Comparison of ENCODE assay signal across 9 mouse cellular contexts in genomic region chr10:76623734-76624133, GRCm38 (mm10). TPM values are rescaled to one million over a fixed set of nuclear protein-coding genes. Genes with fewer than 3 reads are reported as not detected.
A peak's percentile ranks its signal among the peaks of the same experiment; 100 is the strongest.
DNase-seq lines count a peak whose midpoint lies in the region; ATAC-seq and TF ChIP-seq lines count a peak whose summit lies in the region.
"Had no signal": no experiment of that assay in that cellular context is flagged by ENCODE, and none has a peak within 500 bp of the region (broad histone marks: within the 10 kb centered on the region; RNA-seq: fewer than 3 reads in every experiment).

No protein-coding gene starts in this region.

- TF ChIP-seq CTCF in intestine, postnatal 0 days (IDR thresholded peaks at IDR 0.05; ENCODE audit: low read depth) = no peak
- TF ChIP-seq CTCF in kidney, adult 2 months (conservative IDR thresholded peaks at IDR 0.05; ENCODE audit: insufficient read depth, insufficient read length, low read depth, low read length) = no peak

- no peak overlapping the region for H3K9ac ChIP-seq in liver, embryonic 12.5 days
- no peak overlapping the region for H3K9ac ChIP-seq in forebrain, embryonic 13.5 days
- H3K9ac ChIP-seq in intestine, postnatal 0 days (ENCODE audit: low read depth, low read length) = no peak overlapping the region
- no peak overlapping the region for H3K9ac ChIP-seq in neural tube, embryonic 15.5 days (replicated peaks)

- ATAC-seq in liver, embryonic 12.5 days = no peak
- ATAC-seq in forebrain, embryonic 13.5 days = no peak
- no peak for ATAC-seq in intestine, postnatal 0 days
- ATAC-seq in neural tube, embryonic 15.5 days (ENCODE audit: low FRiP score) = no peak

- 12% methylated on average over 7 of the region's 7 CpGs for WGBS in liver, embryonic 12.5 days (ENCODE audit: insufficient replicate concordance)
- WGBS in forebrain, embryonic 13.5 days = 22% methylated on average over 7 of the region's 7 CpGs
- WGBS in intestine, postnatal 0 days = 23% methylated on average over 6 of the region's 7 CpGs
- 17% methylated on average over 7 of the region's 7 CpGs for WGBS in neural tube, embryonic 15.5 days
- WGBS in kidney, adult 2 months = 26% methylated on average over 7 of the region's 7 CpGs

- no peak overlapping the region; the same call in 1 of the 2 replicates for H3K4me3 ChIP-seq in liver, embryonic 12.5 days
- H3K4me3 ChIP-seq in forebrain, embryonic 13.5 days = peak overlapping the region; percentile 31
- H3K4me3 ChIP-seq in intestine, postnatal 0 days (ENCODE audit: low read depth, low read length) = no peak overlapping the region
- peak overlapping the region; percentile 39; the same call in 1 of the 2 replicates for H3K4me3 ChIP-seq in neural tube, embryonic 15.5 days (replicated peaks)
- H3K4me3 ChIP-seq in kidney, adult 2 months (ENCODE audit: insufficient read depth, low read depth, low read length) = no peak overlapping the region

- no peaks in the 10 kb centered on the region for H3K9me3 ChIP-seq in liver, embryonic 12.5 days (replicated peaks)
- H3K9me3 ChIP-seq in forebrain, embryonic 13.5 days (replicated peaks) = no peaks in the 10 kb centered on the region
- H3K9me3 ChIP-seq in intestine, postnatal 0 days (ENCODE audit: control insufficient read depth) = no peaks in the 10 kb centered on the region
- no peaks in the 10 kb centered on the region for H3K9me3 ChIP-seq in neural tube, embryonic 15.5 days (replicated peaks)

- H3K36me3 ChIP-seq in liver, embryonic 12.5 days = no peaks in the 10 kb centered on the region
- H3K36me3 ChIP-seq in forebrain, embryonic 13.5 days (ENCODE audit: poor library complexity, severe bottlenecking) = no peaks in the 10 kb centered on the region
- H3K36me3 ChIP-seq in intestine, postnatal 0 days (ENCODE audit: control insufficient read depth, insufficient read depth) = no peaks in the 10 kb centered on the region
- no peaks in the 10 kb centered on the region for H3K36me3 ChIP-seq in neural tube, embryonic 15.5 days
- H3K36me3 ChIP-seq in kidney, adult 2 months (ENCODE audit: control insufficient read depth, insufficient read depth, low read length) = no peaks in the 10 kb centered on the region

- no peak for TF ChIP-seq POLR2A in kidney, adult 2 months (IDR thresholded peaks at IDR 0.05; ENCODE audit: low read depth, low read length)

- H3K27ac ChIP-seq in liver, embryonic 12.5 days = no peak overlapping the region
- H3K27ac ChIP-seq in forebrain, embryonic 13.5 days = no peak overlapping the region
- H3K27ac ChIP-seq in intestine, postnatal 0 days (ENCODE audit: low read depth, low read length) = peak overlapping the region; percentile 35
- H3K27ac ChIP-seq in neural tube, embryonic 15.5 days (replicated peaks) = no peak overlapping the region
- H3K27ac ChIP-seq in kidney, adult 2 months (ENCODE audit: insufficient read depth, low read depth, low read length) = no peak overlapping the region

- H3K4me2 ChIP-seq in liver, embryonic 12.5 days = peak overlapping the region; percentile 58
- peak overlapping the region; percentile 64 for H3K4me2 ChIP-seq in forebrain, embryonic 13.5 days
- peak overlapping the region; percentile 55 for H3K4me2 ChIP-seq in intestine, postnatal 0 days (replicated peaks; ENCODE audit: low read depth)
- H3K4me2 ChIP-seq in neural tube, embryonic 15.5 days = peak overlapping the region; percentile 66

- no peaks in the 10 kb centered on the region; the same call in 1 of the 2 replicates for H3K27me3 ChIP-seq in liver, embryonic 12.5 days (replicated peaks)
- H3K27me3 ChIP-seq in forebrain, embryonic 13.5 days = no peaks in the 10 kb centered on the region
- H3K27me3 ChIP-seq in intestine, postnatal 0 days (replicated peaks; ENCODE audit: control insufficient read depth, insufficient read depth, low read length) = no peaks in the 10 kb centered on the region
- H3K27me3 ChIP-seq in neural tube, embryonic 15.5 days (replicated peaks) = no peaks in the 10 kb centered on the region
- H3K27me3 ChIP-seq in kidney, adult 2 months (replicated peaks; ENCODE audit: control insufficient read depth, insufficient read depth, low read length) = no peaks in the 10 kb centered on the region

- no peaks in the 10 kb centered on the region; the same call in 1 of the 2 replicates for H3K4me1 ChIP-seq in liver, embryonic 12.5 days
- H3K4me1 ChIP-seq in forebrain, embryonic 13.5 days = peaks cover 6% of the 10 kb centered on the region
- no peaks in the 10 kb centered on the region for H3K4me1 ChIP-seq in intestine, postnatal 0 days (replicated peaks; ENCODE audit: control insufficient read depth, insufficient read depth, low read length)
- peaks cover 4% of the 10 kb centered on the region; the same call in 1 of the 2 replicates for H3K4me1 ChIP-seq in neural tube, embryonic 15.5 days
- H3K4me1 ChIP-seq in kidney, adult 2 months (ENCODE audit: control insufficient read depth, insufficient read depth, low read length) = no peaks in the 10 kb centered on the region

- no peak for DNase-seq in liver
- no peak for DNase-seq in layer of hippocampus, postnatal 25 days (ENCODE audit: extremely low spot score in 1 of 2, low spot score in 1 of 2)
- no peak for DNase-seq in kidney, adult 2 months

RNA-seq across cellular contexts. Expression of gene Col6a2, which starts 0.3 kb away (rescaled TPM):
- polyA plus RNA-seq in liver, embryonic 12.5 days (2016; fragmentation: Nextera tagmentation; extraction: Ambion mirVana) = 14.4 and 16.6 TPM in 2 replicates
- polyA plus RNA-seq in forebrain, embryonic 13.5 days (2015; fragmentation: Nextera tagmentation; extraction: Ambion mirVana) = 4.4 and 5.4 TPM in 2 replicates
- polyA plus RNA-seq in intestine, postnatal 0 days (2015; fragmentation: Nextera tagmentation; extraction: Ambion mirVana) = 99.2 and 101 TPM in 2 replicates
- polyA plus RNA-seq in neural tube, embryonic 15.5 days (2015; fragmentation: Nextera tagmentation; extraction: Ambion mirVana) = 28.5 and 54.7 TPM in 2 replicates
- 1 to 10 TPM; 5.0 to 6.1 TPM for total RNA-seq in layer of hippocampus, postnatal 25 days (2021)
- polyA plus RNA-seq in kidney, adult 2 months (2012; rRNA removed) = 23.4 and 28.7 TPM in 2 replicates
- total RNA-seq: megakaryocyte progenitor cell, adult 5-6 weeks had no signal

RNA-seq across cellular contexts. Expression of gene Ftcd, which starts 48.3 kb away (rescaled TPM):
- polyA plus RNA-seq in liver, embryonic 12.5 days (2016; fragmentation: Nextera tagmentation; extraction: Ambion mirVana) = 18.3 and 18.6 TPM in 2 replicates
- polyA plus RNA-seq in forebrain, embryonic 13.5 days (2015; fragmentation: Nextera tagmentation; extraction: Ambion mirVana) = not detected in 2 replicates
- 0.83 and 1.2 TPM in 2 replicates for polyA plus RNA-seq in intestine, postnatal 0 days (2015; fragmentation: Nextera tagmentation; extraction: Ambion mirVana)
- polyA plus RNA-seq in neural tube, embryonic 15.5 days (2015; fragmentation: Nextera tagmentation; extraction: Ambion mirVana) = 0.18 and 0.46 TPM in 2 replicates
- total RNA-seq in layer of hippocampus, postnatal 25 days (2021) = not detected
- 4.0 and 6.2 TPM in 2 replicates for polyA plus RNA-seq in kidney, adult 2 months (2012; rRNA removed)
- total RNA-seq: ES-E14; megakaryocyte progenitor cell, adult 5-6 weeks had no signal

Comparison
In these comparisons a context has a peak if more than half of its experiments do, and no peak if none do; other contexts are left out.
1. H3K4me3 ChIP-seq: peak in forebrain, embryonic 13.5 days (single experiment) and neural tube, embryonic 15.5 days (single experiment); none in liver, embryonic 12.5 days (single experiment), intestine, postnatal 0 days (single experiment) and kidney, adult 2 months (single experiment).
2. Peak in every context shown above with its lines, with median percentiles within 50 percentile points of each other: H3K4me2 ChIP-seq.